Mouse (Mus musculus) Patski (cell line): ENCODE data around the gene B4gat1. TPM values are rescaled to one million over a fixed set of nuclear protein-coding genes. Genes with fewer than 3 reads are reported as not detected.
A peak's percentile ranks its signal among the peaks of the same experiment; 100 is the strongest.
"Not testable (repeated sequence)": the region's sequence is repeated elsewhere in the genome, so short reads cannot be mapped to it uniquely, and the experiment has no call there.

Experiments
- ATAC-seq: fragments of 100-300 bp; one replicate; pipeline ENCODE4 v1.8.0; 2021
- CTCF ChIA-PET: fragments of 350-600 bp; sonication (Branson Sonifier 250); formaldehyde crosslinking; loops from one replicate; lab custom pipeline; 2022; ENCODE audit warnings: inconsistent platforms; lab: Charles Lee
- POLR2A ChIA-PET: fragments of 350-600 bp; sonication (Branson Sonifier 250); formaldehyde crosslinking; loops from one replicate; lab custom pipeline; 2022; ENCODE audit warnings: antibody characterized with exemption, inconsistent platforms; lab: Charles Lee
- DNase-seq: peaks from one replicate; pipeline ENCODE4 v3.0.0-alpha.2; 2011; ENCODE audit warnings: low read depth, low spot score
- H3K27me3 ChIP-seq: fragments of 371-371 bp; one replicate; pipeline ENCODE4 v1.5.1; 2021
- CTCF ChIP-seq: fragments of 100-300 bp; IDR thresholded peaks from one replicate; pipeline ENCODE4 v1.5.1; 2021
- in situ Hi-C: fragments of 300-500 bp; cut with MboI; formaldehyde crosslinking; loops from 3 replicates; pipeline ENCODE4 v1.11.1; 2018; ENCODE audit warnings: low pct_unique_long_range_greater_than_20kb, mixed read lengths
- polyA plus RNA-seq: library from polyadenylated mRNA; unstranded; gene quantifications from one replicate; pipeline ENCODE4 v1.2.3, GENCODE M21; 2021

The B4gat1 gene
- polyA plus RNA-seq, 1 experiment from 2014 or later: 82.4 TPM

DNA sequence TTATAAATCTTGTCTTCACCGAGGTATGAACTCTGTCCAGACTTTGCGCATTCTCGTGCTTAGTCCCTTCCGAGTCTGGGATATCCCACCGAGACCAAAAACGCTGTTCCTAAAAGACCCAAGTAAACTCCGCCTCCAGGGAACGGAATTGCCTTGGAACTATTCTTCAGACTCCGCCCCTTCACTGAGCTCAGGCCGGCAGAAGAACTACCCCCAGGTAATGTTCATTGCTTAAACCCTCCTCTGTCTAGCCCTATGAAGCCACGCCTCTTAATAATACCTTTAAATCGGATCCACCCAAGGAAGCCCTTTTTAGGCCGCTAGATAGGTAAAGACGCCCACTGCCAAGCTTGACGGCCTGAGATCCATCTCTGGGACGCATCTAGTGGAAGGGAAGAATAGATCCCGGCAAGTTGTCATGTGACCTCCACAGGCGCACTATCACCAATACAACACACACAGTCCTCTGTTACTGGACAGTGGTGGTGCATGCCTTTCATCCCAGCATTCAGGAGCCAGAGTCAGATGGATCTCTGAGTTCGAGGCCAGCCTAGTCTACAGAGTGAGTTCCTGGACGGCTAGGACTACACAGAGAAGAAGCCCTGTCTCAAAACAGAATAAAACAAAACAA, 33.9 kb downstream of the B4gat1 start:
- ATAC-seq: peak; percentile 23
- no peak for TF ChIP-seq CTCF
- ChIA-PET CTCF (interaction anchor here (1.8 to 4.6 kb wide), 3 partner anchors 18 to 56 kb away, joined by 4 to 32 read pairs (median 12); partner anchors contain the start of gene Rin1), POLR2A (interaction anchor here (1.2 kb wide), 1 partner anchor 22 kb away, joined by 4 read pairs; the partner anchor contains the start of gene Rin1)
- in situ Hi-C loops: loop anchor here (5.0 kb wide), 1 partner anchor 55 kb away; no protein-coding TSS in a partner anchor
- no peak for DNase-seq
- peaks cover 3% of the 10 kb centered on the region for H3K27me3 ChIP-seq

DNA sequence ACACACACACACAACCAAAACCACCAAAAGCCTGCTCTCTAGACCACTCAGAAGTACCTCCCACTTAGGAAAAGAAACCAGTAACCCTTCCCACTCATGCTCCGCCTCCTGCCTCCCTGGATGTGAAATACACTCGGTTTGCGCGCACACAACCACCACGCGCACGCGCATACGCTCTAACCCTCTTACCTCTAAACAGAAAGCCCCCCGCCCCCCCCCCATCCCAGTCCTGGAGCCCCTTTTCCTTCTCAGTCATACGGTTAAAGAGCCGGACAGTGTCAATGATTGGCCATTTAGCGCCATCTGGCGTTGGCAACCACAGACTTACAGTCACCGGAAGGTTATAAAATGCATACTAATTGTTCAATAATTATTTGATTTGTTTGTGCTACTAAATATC, 34.4 kb downstream of the B4gat1 start:
- no peak for TF ChIP-seq CTCF
- no peak for DNase-seq
- ChIA-PET POLR2A (interaction anchor here (1.2 to 1.4 kb wide), 2 partner anchors 18 to 22 kb away, joined by 4 to 5 read pairs; partner anchors contain the start of gene Rin1), CTCF (interaction anchor here (1.8 to 4.6 kb wide), 2 partner anchors 18 to 56 kb away, joined by 4 to 32 read pairs; no protein-coding TSS in a partner anchor)
- H3K27me3 ChIP-seq: peaks cover 3% of the 10 kb centered on the region
- ATAC-seq: no peak
- in situ Hi-C loops: loop anchor here (5.0 kb wide), 1 partner anchor 56 kb away; no protein-coding TSS in a partner anchor

DNA sequence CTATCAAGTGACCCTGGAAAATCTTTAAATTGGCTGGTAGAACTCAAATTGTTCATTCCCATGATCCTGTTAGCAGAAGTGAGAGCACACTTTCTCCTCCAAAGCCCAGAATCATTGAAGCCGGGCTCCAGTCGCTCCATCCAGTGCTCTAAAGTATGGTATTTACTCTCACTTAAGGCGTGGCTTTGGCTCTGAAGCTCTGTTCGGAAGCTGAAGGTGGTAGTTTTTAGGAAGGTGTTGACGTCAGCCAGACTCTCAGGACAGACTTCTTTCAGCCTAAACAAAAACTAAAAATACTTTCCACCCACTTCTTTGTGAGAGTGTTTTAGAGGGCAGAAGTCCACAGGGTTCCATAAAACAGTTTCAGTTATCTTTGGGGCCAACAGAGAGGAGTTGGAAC, 34.9 kb downstream of the B4gat1 start:
- ATAC-seq: no peak
- in situ Hi-C loops: loop anchor here (5.0 kb wide), 1 partner anchor 56 kb away; no protein-coding TSS in a partner anchor
- H3K27me3 ChIP-seq: peaks cover 3% of the 10 kb centered on the region
- DNase-seq: no peak
- no peak for TF ChIP-seq CTCF
- CTCF ChIA-PET: interaction anchor here (2.2 kb wide), 1 partner anchor 23 kb away, joined by 16 read pairs; the partner anchor contains the start of gene Rin1
- POLR2A ChIA-PET: interaction anchor here (1.4 kb wide), 1 partner anchor 19 kb away, joined by 5 read pairs; no protein-coding TSS in a partner anchor

DNA sequence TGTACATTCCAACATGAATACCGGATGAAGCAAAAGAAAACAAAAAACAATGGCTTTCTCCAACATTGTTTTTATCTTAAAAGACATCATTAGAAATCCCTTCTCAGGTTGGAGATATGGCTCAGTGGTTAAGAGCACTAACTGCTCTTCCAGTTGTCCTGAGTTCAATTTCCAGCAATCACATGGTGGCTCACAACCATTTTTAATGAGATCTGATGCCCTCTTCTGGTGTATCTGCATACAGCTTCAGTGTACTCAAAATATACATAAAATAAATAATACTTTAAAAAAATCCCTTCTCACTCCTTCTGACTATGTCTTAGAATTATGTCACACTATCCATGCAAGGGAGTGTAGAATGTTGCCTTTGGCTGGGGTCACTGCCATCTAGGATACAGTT, 40.7 kb downstream of the B4gat1 start:
- no peak for ATAC-seq
- CTCF ChIA-PET: interaction anchor here (0.9 to 2.3 kb wide), 6 partner anchors 10 to 72 kb away, joined by 3 to 22 read pairs (median 4); no protein-coding TSS in a partner anchor
- in situ Hi-C loops: no loop called here
- POLR2A ChIA-PET: no interaction called here
- no peak for DNase-seq
- peaks cover 13% of the 10 kb centered on the region for H3K27me3 ChIP-seq
- no peak for TF ChIP-seq CTCF

DNA sequence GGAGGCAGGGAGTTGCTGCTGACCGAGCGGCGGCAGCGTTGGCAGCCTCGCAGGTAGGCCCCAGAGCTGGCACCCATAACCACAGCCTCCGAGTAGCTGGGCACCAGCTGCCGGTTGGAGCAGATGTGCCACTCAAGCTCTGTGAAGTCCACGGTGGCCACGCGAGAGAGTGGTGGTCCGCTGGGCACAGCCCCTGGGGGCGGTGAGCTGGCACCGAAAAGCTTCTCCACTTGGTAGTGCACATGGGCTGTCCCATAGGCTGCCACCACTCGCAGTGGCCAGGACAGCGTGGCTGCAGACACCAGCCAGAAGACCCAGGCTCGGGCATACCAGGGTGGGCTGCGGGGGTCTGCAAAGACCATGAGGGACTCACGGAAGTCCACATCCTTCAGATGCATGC, 43.4 kb downstream of the B4gat1 start:
- DNase-seq (no peak), ATAC-seq (no peak)
- in situ Hi-C loops: no loop called here
- POLR2A ChIA-PET: no interaction called here
- CTCF ChIA-PET: no interaction called here
- TF ChIP-seq CTCF: no peak
- peaks cover 17% of the 10 kb centered on the region for H3K27me3 ChIP-seq

DNA sequence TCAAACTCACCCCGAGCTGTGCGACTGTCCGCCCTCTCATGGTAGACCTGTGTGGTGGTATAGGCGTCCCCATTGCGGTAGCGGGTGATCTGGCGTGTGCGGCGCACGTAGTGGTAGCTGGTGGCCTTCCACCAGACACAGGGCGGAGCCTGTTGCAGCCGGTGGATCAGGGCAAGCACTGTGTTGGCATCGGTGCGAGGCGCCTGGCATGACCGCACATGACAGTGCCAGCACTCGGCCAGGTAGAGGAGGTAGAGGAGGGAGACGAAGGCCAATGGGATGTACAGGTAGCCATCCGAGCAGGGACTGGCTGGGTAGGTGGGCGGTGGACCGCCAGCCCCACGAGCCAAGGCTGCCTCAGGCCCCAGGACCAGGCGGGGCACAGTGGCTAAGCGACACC, 44.0 kb downstream of the B4gat1 start:
- ChIA-PET POLR2A (no interaction called here), CTCF (no interaction called here)
- no peak for ATAC-seq
- TF ChIP-seq CTCF: no peak
- in situ Hi-C loops: no loop called here
- DNase-seq: no peak
- peaks cover 17% of the 10 kb centered on the region for H3K27me3 ChIP-seq

DNA sequence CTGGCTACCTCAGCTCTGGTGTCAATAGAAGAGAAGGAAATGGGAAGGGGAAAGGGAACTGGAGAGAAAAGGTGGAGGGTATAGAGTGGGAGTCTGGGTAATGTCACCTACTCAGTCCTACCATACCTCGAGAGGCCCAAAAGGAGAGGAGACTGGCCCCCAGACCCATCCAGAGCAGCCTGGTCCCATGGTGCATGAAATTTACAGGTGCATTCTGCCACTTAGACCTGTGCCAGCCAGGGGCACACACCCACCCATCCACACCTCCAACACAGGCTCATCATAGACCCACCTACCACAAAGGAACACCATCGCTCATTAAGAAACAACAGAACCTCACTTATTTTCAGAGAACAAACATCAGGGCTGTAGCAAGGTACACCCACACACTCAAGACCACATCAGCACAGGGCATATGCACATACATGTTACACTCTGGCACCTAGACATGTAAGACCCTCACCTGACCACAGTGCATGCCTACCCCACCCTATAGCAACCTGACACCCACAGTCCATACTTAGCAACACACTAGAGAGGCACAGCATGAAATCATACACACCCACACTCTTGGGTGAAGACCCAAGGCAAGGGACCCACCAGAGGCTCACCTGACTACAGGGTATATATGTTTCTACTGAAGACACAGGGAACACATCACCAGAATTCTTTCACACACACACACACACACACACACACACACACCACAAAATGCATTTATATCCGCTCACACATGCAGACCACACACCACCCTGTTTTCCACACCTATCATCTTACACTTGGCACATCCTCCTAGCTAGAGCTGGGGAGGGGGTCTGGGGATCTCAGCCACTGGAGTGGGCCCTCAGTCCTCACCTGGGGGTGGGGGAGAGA, 45.6 kb downstream of the B4gat1 start:
- DNase-seq (no peak), ATAC-seq (no peak)
- H3K27me3 ChIP-seq: peaks cover 17% of the 10 kb centered on the region
- CTCF ChIA-PET: no interaction called here
- POLR2A ChIA-PET: no interaction called here
- in situ Hi-C loops: no loop called here
- TF ChIP-seq CTCF: no peak

DNA sequence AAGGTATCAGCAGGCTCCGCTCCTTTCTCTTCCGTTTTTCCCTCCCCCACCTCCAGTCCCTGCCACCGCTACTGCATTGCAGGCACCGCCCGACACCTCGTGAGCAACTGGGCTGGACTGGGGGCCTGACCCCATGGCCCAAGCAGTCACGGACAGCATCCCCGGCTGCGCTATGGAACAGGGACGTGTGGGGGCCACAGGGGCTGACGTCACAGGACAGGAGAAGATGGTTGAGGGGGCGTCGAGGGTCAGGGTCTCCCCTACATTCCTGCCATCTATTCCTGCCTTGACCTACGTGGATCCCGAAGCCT, 46.2 kb downstream of the B4gat1 start:
- CTCF ChIA-PET: no interaction called here
- POLR2A ChIA-PET: no interaction called here
- in situ Hi-C loops: no loop called here
- DNase-seq: no peak
- no peak for ATAC-seq
- no peak for TF ChIP-seq CTCF
- H3K27me3 ChIP-seq: peaks cover 17% of the 10 kb centered on the region

DNA sequence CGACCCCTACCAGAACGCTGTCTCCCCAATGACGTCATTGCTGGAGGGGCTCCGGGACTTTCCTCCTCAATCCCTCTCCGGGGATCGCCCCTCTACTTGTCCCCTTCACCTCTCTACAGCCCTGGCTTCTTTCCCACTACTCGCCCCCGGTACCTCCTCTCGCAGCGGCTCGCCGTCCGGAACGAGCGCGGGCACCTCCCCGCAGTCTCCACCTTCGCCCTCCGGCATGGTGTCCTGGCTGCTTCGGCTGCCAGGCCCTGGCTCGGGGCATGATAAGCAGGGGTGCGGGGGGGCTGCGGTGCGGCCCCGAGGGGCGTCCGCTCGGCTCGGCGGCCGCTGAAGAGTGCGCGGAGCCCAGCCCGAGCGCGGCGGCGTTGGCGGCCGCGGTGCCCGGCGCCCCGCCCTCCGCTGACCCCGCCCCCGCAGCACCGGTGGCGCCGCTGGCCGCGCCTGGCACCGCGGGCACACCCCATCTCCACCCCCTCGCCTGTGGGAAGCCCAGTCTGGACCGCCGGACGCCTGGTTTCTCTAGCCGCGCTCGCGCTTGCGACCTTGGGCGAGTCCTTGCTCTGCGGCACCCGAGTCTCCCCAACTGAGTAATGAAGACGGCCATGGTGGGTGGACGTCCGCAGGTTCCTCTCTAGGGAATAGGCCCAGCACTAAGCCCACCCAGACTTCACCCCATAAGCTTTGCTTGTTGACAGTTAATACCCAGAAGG, 46.7 kb downstream of the B4gat1 start, which contains the start of gene Tmem151a:
Gene Tmem151a, minus strand, starts transcription at position 387 of the 719 bp plus-strand sequence.
- TF ChIP-seq CTCF: no peak
- ChIA-PET POLR2A (interaction anchor here (0.7 kb wide), 1 partner anchor 393 kb away, joined by 3 read pairs; no protein-coding TSS in a partner anchor), CTCF (no interaction called here)
- DNase-seq: no peak
- no peak for ATAC-seq
- H3K27me3 ChIP-seq: peaks cover 17% of the 10 kb centered on the region
- in situ Hi-C loops: no loop called here

DNA sequence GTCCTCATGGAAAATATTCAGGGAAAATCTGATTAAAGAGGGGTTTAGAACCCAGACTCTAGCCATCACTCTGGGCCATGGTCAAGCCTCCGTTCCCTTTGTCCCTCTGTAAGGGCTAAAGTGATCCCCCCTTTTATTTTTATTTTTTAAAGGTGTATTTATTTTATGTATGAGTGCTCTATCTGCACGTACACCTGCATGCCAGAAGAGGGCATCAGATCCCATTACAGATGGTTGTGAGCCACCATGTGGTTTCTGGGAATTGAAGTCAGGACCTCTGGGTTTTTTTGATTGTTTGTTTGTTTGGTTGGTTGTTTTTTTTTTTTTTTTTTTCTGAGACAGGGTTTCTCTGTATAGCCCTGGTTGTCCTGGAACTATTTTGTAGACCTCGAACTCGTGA, 47.9 kb downstream of the B4gat1 start:
- ATAC-seq, in situ Hi-C loops, POLR2A ChIA-PET, DNase-seq: not testable (repeated sequence)
- peaks cover 17% of the 10 kb centered on the region for H3K27me3 ChIP-seq
- CTCF ChIA-PET: interaction anchor here (1.0 kb wide), 1 partner anchor 65 kb away, joined by 3 read pairs; no protein-coding TSS in a partner anchor
